Mouse (Mus musculus) cortical plate, adult 2 months (tissue): ENCODE measurements at regions not wholly inside any gene's neighbourhood (a gene's known extent, or its start where the extent isn't known, plus 50 kb on each side); places are given as distances from the start of the nearest gene placed in this dataset.

Experiments
- CTCF ChIP-seq: fragments of 200-500 bp; IDR thresholded peaks from 2 replicates; pipeline ENCODE4 v1.5.1; 2011; ENCODE audit warnings: mild to moderate bottlenecking, control low read depth, low read length; ENCODE audit not compliant: insufficient read depth; ENCODE audit errors: extremely low read depth
- POLR2A ChIP-seq: fragments of 200-500 bp; IDR thresholded peaks from 2 replicates; pipeline ENCODE4 v1.6.1; 2011; ENCODE audit warnings: mild to moderate bottlenecking, low read length, control low read depth; ENCODE audit not compliant: insufficient read depth; ENCODE audit errors: extremely low read depth

DNA sequence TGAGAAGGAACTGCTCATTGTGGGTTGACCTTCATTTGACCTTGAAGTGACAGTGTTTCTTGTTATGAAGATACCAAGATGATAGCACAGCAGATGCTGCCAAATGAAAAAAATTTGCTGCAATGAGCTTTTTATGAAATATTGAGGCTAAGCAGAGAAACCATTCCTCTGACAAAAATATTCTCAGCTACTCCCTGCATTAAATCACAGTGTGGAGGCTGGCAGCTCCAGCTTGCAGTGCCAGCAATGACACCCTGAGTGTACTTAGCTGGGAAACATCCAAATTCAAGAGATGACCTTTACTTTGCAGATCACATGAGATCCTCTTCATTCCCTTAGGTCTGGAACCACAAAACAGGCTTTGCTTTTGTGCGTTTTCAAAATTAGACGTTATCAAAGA is 109.0 kb downstream of the D1Ertd622e start:
- no peak for TF ChIP-seq POLR2A
- TF ChIP-seq CTCF, result no peak
